Mouse (Mus musculus) T-cell, adult 2 months (primary cell): ENCODE measurements around the gene Cbfa2t2.

ENCODE experiments used
- DNase-seq: peaks from one replicate; pipeline ENCODE4 v3.0.0; 2022; ENCODE audit warnings: low spot score

Cbfa2t2 gene

GRCm38 (mm10) chr2:154425522-154425921 is 10.8 kb upstream of the Cbfa2t2 start:
- no peak for DNase-seq

- DNase-seq: no peak
Observed at GRCm38 (mm10) chr2:154426188-154426904, 9.9 kb upstream of the Cbfa2t2 start.

GRCm38 (mm10) chr2:154426905-154427852 is 9.1 kb upstream of the Cbfa2t2 start:
- no peak for DNase-seq

- no peak for DNase-seq
Observed at GRCm38 (mm10) chr2:154427853-154428360, 8.4 kb upstream of the Cbfa2t2 start.

- DNase-seq: no peak
Observed at GRCm38 (mm10) chr2:154430566-154430965, 5.7 kb upstream of the Cbfa2t2 start.

GRCm38 (mm10) chr2:154432696-154433095 is 3.6 kb upstream of the Cbfa2t2 start:
- DNase-seq: no peak

- no peak for DNase-seq
Observed at GRCm38 (mm10) chr2:154433391-154433790, 2.9 kb upstream of the Cbfa2t2 start.

GRCm38 (mm10) chr2:154434690-154435089 is 1.6 kb upstream of the Cbfa2t2 start:
- DNase-seq: no peak

- peak; percentile 99 for DNase-seq
Observed at GRCm38 (mm10) chr2:154436076-154436457, 214 bp upstream of the Cbfa2t2 start.

GRCm38 (mm10) chr2:154437191-154437527 is 878 bp downstream of the Cbfa2t2 start:
- no peak for DNase-seq

GRCm38 (mm10) chr2:154440453-154440852 is 4.2 kb downstream of the Cbfa2t2 start:
- DNase-seq: no peak

GRCm38 (mm10) chr2:154447821-154448220 is 11.5 kb downstream of the Cbfa2t2 start:
- DNase-seq: no peak

- no peak for DNase-seq
Observed at GRCm38 (mm10) chr2:154448633-154449032, 12.4 kb downstream of the Cbfa2t2 start.

GRCm38 (mm10) chr2:154452951-154453350 is 16.7 kb downstream of the Cbfa2t2 start:
- DNase-seq: no peak

GRCm38 (mm10) chr2:154454099-154454498 is 17.8 kb downstream of the Cbfa2t2 start:
- no peak for DNase-seq

- DNase-seq: no peak
Observed at GRCm38 (mm10) chr2:154454605-154455004, 18.3 kb downstream of the Cbfa2t2 start.

- DNase-seq: no peak
Observed at GRCm38 (mm10) chr2:154455776-154456175, 19.5 kb downstream of the Cbfa2t2 start.

GRCm38 (mm10) chr2:154456621-154457020 is 20.3 kb downstream of the Cbfa2t2 start:
- no peak for DNase-seq

GRCm38 (mm10) chr2:154459262-154459661 is 23.0 kb downstream of the Cbfa2t2 start:
- DNase-seq: no peak

- DNase-seq: no peak
Observed at GRCm38 (mm10) chr2:154459851-154460250, 23.6 kb downstream of the Cbfa2t2 start.

- no peak for DNase-seq
Observed at GRCm38 (mm10) chr2:154463621-154464198, 27.4 kb downstream of the Cbfa2t2 start.

- DNase-seq: no peak
Observed at GRCm38 (mm10) chr2:154465914-154466335, 29.6 kb downstream of the Cbfa2t2 start.

GRCm38 (mm10) chr2:154467139-154467538 is 30.9 kb downstream of the Cbfa2t2 start:
- DNase-seq: no peak
